Mouse (Mus musculus): ENCODE data around the gene Tas2r120.
"Not testable (repeated sequence)": the region's sequence is repeated elsewhere in the genome, so short reads cannot be mapped to it uniquely, and the experiment has no call there.

Gene Tas2r120

DNA sequence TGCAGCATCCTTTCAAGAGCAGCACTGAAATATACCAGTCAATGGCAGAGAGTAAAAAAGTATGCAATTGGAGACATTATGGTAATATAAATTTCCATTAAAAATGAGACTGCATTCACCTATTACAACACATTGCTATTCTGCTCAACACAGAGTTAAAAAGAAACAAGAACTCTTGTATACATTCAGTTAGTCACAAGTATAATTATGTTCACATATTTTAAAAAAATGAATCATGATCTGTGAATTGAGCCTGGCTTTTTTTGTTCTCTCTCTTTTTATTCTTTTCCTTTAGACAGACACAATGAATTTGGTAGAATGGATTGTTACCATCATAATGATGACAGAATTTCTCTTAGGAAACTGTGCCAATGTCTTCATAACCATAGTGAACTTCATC, at the start of gene Tas2r120:
Tas2r120 (plus strand) TSS at position 301 of the 400 bp plus-strand sequence.
- no peak for DNase-seq (ENCODE audit: low read depth, low spot score)

DNA sequence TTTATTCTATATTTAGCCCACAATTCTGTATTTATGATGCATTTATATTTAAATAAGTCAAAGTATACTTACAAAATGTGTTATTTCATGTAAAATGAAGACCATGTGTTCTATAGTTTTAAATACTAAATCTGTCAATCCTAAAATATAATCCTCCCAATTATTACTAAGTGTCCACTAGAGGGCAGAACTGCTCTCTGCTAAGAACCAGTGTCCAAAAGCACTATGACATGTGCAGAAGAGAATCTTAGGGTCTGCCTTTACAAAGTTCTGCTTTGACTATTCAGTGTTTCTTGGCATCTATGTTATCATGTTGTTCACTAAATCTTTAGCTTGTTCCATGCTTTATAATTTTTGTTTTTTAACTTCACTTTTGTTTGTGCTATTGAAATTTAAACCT, 7.4 kb upstream of the Tas2r120 start:
- peak; percentile 15 for DNase-seq (ENCODE audit: low read depth, low spot score)

GRCm38 (mm10) chr6:132651426-132651825, 5.3 kb upstream of the Tas2r120 start, which contains the start of gene A630073D07Rik:
Gene A630073D07Rik (minus strand): TSS chr6:132651526.
- DNase-seq (ENCODE audit: low read depth, low spot score), result no peak

GRCm38 (mm10) chr6:132691596-132691995, 34.8 kb downstream of the Tas2r120 start:
- DNase-seq (ENCODE audit: low read depth, low spot score), result not testable (repeated sequence)

DNA sequence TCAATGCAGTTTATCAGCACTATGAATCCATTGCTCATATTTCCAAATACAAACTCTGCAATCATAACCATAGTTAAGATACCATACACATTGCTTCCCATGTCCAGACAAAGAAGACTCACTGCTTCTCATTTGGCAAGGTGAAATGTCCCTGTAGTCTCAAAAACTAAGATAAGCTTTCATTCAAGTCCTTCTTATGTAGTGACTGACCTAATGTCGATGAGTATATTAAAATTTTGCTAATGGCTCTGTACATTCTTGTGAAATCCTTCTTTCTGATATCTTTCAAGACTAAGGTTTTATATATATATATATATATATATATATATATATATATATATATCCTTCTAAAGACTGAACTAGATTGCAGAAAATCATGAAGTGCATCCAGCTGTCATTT, 44.2 kb downstream of the Tas2r120 start, which contains the start of gene Tas2r121:
Tas2r121 (minus strand) TSS at position 101 of the 400 bp plus-strand sequence.
- no peak for DNase-seq (ENCODE audit: low read depth, low spot score)
